Mouse (Mus musculus): Measurements from ENCODE around the gene Abcc6.
A peak's percentile ranks its signal among the peaks of the same experiment; 100 is the strongest.

Gene Abcc6

DNA sequence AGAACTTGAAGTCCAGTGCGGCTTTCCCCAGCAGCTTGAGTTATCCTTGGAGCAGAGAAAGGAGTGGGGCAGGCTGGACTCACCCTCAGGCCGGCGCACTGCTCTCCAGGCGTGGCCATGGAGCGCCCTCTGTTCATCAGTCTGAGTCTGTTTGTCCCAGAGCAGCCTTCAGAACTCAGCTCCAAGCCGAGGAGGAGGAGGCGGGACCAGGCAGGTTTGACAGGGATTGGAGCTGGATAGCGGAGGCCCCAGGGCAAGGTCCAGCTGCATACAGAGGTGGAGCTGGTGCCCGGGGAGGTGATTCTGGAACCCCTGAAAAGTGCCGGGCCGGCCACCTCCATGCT lies at the start of gene Abcc6:
Abcc6 (minus strand) TSS at position 158 of the 344 bp plus-strand sequence.
- no peak for DNase-seq (ENCODE audit: low spot score)

DNA sequence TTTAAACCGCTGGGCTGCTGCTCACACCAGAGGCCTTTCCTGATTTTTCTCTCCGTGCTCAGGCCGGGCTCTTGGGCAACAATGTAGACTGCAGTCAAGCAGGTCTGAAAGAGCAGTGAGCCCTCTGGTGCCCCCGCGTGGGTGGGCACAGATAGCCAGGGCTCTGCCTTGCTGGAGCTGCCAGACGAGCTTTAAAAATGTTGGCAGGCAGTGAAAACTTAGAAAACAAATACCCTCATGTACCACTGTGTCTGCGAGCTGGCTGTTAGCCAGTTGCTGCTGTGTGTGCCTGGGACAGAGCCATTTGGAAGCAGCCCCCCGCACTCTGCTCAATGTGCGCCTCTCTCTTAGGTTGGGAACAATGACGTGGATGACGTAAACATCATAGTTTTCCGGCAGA lies 47.6 kb upstream of the Abcc6 start:
- DNase-seq (ENCODE audit: low spot score) = no peak

DNA sequence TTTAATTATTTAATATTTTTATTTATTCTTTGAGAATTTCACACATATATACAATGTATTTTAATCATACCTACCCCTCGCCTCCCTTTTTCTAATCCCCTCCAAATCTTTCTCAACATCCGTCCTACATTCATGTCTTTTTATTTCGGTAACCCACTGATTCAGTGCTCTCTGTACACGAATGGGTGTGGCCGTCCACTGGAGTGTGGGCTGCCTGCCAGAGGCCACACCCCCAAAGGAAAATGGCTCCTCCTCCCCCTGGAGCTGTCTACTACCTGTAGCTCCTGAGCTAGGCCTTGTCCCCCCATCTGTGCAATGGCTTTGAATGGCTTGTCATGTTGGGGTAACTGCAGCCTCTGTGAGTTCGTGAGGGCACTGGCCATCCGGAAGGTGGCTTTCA lies 46.7 kb upstream of the Abcc6 start:
- no peak for DNase-seq (ENCODE audit: low spot score)

DNA sequence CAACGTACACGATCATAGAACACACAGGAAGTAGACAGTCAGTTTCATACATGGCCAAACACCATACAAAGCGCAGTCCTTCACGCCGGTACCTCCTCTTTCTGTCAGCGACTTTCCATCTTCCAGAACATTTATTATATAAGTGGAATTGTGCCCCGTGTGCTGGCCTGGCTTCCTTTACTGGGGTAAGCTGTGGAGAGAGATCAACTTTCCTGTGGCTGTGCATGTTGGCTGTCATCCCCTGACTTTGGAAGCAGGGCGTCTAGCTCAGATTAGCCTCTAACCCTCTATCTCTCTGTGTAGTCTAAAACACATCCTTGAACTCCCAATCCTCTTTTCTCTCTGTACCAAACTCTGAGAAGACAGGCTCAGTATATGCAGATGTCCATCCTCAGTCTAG lies 38.7 kb upstream of the Abcc6 start:
- DNase-seq (ENCODE audit: low spot score) = no peak

DNA sequence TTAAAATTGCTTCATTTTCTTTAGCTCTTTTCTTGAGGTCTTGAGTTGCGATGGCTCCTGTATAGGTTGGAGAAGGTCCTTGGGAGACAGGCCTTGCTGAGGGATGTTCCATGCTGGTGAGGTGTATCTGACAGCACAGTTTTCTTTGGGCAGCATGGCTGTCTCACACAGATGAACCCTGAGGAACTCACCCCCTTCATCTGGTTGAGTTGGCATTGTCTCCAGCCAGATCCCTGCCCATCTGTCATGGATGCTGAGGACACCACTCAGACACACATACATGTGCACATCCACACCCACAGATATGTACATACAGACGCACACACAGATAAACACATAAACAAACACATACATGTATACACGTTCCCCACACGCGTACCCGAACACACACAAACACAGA lies 33.2 kb upstream of the Abcc6 start:
- no peak for DNase-seq (ENCODE audit: low spot score)

DNA sequence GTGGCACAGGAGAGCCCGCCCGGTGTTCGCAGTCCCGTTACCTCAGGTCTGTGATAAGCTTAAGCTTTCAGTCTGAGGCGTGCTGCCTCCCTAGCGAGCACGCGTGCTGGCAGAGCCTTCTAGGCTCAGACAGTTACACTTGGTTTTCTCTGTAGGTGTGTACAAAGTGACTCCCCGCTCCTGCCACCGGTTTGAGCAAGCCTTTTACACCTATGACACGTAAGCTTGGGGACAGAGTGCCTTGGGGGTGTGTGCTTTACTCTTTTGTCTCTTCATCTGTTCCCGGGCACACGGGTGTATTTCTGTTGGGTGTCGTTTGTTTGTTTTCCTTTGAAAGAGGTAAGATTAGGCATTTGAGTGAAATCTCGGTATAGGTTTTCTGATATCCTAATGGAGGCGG lies 31.5 kb upstream of the Abcc6 start:
- DNase-seq (ENCODE audit: low spot score) = no peak

DNA sequence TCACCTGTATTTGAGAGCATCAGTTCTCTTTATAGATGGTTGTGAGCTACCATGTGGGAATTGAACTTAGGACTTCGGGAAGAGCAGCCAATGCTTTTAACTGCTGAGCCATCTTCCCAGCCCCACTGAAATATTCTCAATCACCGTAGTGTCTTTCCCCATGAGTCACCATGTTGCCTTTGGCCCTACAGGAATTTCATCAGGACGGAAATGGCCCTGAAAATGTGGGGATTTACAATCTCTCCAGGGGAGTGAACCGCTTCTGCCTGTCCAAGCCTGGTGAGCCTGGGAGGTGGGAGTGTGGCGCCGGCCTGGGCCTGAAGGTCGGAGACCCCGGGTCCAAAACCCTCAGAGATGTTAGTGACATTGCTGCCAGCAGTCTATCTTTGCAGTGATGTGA lies 30.6 kb upstream of the Abcc6 start:
- no peak for DNase-seq (ENCODE audit: low spot score)

DNA sequence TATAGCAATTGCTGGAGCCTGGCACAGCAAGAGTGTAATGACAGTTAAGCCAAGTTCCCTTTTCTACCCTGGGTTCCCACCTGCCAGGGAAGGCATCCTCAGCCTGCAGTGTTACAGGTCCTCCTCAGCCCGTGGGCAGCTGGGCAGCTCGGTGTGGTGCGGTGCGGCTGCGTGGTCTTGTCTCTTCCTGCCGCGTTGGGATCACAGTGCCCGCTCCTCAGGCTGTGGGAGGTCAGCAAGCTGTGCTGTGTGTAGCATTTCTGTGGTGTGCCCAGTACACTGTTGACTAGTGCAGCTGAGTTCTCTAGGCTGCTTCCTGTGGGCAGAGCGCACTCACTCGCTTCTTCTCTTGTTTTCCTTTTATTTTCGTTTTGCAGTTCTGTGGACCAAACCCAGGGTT lies 28.8 kb upstream of the Abcc6 start:
- DNase-seq (ENCODE audit: low spot score) = no peak

DNA sequence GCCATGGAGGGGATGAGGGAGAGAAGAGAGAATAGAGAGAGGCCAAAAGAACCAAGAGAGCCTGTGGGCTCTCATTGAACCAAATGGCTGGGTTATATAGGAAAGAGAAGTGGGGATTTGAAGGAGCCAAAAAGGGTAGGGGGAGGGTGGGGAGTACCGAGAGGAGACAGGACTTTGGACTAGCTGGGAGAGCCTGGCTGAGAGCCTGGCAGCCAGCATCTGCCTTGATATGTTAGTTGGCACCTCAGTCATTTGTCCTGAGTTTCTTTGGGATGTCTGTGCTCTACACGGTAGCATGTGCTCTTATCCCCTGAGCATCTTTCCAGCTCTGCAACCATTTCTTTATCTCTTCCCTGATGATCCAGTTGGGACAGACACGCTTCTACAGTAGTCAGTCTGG lies 23.5 kb upstream of the Abcc6 start:
- no peak for DNase-seq (ENCODE audit: low spot score)

DNA sequence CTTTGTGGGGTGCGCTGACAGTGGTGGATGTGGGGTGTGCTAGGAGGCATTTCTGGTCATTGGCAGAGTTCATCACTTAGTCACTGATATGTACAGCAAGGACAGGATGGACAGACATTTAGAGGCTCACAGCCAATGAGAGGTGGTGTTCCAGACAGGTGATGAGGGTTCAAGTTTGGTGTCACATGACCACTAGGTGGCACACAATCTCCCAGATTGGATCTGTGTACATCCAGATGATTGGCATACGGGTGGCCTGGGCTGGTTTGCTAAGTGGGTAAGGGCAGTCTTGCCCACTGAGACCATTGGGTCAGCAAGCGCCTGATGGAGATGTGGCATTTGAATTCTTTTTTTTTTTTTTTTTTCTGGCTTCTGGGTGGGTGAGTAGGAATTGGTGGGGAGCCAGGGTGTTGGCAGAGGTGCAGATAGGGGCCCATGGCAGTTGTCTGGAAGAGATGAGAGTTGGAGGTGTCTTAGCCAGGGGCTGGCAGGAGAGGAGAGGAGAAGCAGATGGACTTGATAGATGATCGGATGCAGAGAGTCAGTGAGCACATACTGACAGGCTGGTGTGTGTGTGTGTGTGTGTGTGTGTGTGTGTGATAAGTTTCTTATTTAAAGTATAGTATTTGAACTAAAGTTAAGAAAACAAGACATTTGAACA lies 22.2 kb upstream of the Abcc6 start:
- DNase-seq (ENCODE audit: low spot score) = no peak

DNA sequence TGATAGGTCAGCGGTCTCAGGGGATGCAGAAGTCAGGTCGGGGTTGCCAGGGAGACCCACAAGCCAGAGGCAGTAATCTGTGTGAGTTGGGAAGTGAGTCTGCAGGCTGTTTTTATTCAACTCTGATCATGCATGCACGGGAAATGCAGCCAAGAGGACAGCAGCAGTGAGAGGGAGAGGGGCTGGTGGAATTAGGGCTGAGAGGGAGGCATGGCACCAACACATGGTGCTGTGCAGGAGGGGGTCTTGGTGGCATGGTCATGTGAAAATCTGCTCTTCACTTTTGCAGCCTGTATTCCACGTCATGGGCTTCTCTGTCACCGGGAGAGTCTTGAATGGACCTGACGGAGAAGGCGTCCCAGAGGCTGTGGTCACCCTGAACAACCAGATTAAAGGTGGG lies 19.9 kb upstream of the Abcc6 start:
- no peak for DNase-seq (ENCODE audit: low spot score)

DNA sequence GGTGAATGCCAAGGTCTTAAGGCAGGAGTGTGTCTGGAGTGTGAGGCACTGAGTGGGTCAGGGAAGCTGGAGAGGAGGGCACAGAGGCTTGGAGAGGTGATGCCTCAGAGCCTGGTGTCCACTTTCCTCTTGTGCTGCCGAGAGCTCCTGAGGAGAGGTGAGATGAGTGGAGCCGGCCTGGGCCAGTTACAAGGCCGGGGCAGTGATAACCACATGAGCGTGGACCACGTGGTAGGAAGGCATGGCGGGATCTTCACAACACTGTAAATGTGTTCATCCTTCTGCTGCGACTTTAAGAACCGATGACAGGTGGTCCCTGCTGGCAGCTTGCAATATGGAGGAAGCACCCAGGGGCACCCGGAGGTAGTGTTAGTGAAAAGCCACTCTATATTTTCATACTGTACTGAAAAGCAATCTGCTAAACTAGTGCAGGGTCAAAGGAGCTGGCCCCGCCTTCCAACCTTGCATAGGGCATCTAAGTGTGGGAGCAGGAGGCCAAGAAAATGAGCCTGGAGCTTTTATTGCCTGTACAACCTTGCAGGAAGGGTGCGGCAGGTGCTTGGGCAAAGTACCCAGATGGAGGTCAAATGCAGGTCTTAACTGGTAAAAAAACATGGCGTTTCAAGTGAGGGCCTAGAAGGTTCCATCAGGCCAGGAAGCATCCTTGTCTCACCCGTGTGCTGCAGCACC lies 17.9 kb upstream of the Abcc6 start:
- DNase-seq (ENCODE audit: low spot score) = no peak

DNA sequence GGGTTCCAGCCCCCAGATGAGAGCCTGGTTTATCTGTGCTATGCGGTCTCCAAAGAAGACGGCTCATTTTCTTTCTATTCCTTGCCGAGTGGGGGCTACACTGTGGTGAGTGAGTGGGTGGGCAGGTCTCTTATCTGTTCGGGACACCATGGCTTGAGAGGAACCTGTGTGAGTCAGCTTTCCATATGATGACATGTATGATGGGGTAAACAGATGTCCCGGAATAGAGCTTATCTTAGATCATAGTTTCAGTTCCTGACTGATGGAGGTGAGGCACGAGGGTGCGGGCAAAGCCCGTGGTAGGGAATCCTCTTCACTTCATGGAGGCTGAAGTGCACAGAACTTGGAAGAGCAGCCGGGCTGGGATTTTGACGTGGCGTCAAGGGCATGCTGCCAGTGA lies 15.8 kb upstream of the Abcc6 start:
- DNase-seq (ENCODE audit: low spot score) = no peak

DNA sequence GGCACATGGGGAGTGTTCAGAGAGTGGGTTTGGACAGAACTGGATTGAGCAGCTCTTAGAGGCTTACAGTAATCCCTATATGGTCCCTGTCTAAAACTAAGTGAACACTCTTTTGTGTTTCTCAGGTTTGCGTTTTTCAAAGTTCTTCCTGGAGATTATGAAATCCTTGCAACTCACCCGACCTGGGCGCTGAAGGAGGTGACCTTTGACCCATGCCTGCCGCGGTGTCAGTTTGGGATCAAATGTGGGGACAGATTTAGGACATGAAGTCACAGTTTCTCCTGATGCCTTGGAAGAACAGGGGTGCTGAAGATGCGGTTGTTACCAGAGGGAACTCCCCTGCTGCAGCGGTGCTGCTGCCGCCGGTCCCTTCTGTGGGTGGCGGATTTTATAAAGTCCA lies 14.0 kb upstream of the Abcc6 start:
- no peak for DNase-seq (ENCODE audit: low spot score)

DNA sequence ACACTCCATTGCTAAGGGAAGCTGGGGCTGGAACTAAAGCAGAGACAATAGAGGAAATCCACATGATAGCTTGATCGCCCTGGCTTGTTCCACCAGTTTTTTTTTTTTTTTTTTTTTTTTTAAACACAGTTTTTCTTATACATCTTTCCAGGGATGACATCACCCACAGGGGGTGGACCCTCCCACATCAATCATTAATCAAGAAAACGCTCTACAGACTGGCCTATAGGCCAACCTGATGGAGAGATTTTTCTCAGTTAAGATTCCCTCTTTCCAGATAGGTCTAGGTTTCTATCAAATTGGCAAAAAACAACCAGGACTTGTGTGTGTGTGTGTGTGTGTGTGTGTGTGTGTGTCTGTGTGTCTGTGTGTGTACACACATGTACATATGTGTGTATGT lies 9.8 kb upstream of the Abcc6 start:
- no peak for DNase-seq (ENCODE audit: low spot score)

DNA sequence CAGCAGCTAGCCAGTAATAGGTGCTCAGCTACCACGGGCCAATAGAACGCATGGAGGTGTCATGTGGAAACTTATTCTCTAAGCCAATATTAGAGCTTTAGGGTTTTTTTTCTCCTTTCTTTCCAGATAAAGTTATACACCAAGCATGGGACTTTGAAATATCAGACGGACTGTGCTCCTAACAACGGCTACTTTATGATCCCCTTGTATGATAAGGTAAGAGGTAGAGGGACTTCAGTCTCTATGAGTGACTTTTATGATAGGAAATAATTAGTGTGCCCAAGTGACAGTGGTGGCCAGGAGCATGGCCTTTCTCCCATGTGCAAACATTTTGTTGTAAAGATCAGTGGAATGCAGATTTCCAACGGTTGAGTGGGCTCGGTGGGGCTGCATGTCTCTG lies 7.3 kb upstream of the Abcc6 start:
- no peak for DNase-seq (ENCODE audit: low spot score)

DNA sequence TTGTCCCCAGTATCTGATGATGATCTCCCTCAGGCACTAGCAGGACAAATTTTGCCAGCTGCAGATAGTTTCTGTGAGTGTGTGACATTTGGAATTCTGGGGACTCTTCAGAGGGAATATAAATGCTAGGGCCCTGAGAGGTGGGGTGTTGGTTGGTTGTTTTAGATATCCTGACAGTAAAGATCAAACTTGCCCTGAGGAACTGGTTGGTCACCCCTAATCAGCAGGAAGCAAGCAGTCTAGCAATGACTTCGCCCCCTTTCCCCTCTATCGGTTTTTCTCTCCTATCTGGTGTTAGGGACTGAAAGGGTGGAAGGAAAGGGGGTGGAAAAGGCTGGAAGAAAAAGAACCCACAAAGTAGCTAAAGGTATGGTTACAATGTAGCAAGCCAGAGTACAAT lies 5.4 kb upstream of the Abcc6 start:
- DNase-seq (ENCODE audit: low spot score) = no peak

DNA sequence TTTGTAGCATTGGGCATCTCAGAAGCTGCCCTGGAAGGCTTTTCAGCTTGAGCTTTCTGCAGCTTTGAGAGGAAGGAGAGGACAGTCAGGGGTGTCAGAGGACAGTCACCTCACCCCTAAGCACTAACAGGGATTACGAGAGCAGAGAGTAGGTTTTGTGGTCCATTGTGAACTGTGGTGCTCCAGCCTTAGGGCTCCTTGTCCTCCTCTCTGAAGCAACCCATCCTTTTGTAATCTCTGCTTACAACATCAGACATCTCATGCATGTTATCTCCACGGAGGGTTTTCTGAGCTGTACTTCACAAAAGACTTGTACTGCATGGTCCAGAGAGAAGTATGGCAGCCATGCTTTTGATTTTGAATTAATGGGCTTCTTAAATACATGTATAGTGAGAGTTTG lies 4.9 kb upstream of the Abcc6 start:
- DNase-seq (ENCODE audit: low spot score) = no peak

DNA sequence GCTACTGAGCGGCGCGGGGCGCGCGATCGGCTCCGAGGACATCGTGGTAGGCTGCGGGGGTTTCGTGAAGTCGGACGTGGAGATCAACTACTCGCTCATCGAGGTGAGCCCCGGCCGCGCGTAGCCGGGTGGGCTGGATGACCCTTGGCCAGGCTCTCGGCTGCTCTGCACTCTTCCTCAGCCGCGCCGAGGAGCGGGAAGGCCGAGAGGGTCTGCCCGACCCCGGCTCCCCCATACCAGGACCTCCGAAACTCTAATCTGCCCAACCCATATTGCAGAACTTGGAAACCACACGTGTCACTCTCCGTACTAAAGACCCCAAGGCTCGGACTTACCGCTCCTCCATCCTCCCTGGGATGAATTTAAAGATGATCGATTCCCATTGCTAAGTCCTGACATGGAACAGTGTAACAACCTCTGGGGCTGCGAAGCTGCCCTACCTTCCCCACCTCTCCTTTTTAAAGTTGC lies 3.8 kb upstream of the Abcc6 start:
- DNase-seq (ENCODE audit: low spot score) = no peak

DNA sequence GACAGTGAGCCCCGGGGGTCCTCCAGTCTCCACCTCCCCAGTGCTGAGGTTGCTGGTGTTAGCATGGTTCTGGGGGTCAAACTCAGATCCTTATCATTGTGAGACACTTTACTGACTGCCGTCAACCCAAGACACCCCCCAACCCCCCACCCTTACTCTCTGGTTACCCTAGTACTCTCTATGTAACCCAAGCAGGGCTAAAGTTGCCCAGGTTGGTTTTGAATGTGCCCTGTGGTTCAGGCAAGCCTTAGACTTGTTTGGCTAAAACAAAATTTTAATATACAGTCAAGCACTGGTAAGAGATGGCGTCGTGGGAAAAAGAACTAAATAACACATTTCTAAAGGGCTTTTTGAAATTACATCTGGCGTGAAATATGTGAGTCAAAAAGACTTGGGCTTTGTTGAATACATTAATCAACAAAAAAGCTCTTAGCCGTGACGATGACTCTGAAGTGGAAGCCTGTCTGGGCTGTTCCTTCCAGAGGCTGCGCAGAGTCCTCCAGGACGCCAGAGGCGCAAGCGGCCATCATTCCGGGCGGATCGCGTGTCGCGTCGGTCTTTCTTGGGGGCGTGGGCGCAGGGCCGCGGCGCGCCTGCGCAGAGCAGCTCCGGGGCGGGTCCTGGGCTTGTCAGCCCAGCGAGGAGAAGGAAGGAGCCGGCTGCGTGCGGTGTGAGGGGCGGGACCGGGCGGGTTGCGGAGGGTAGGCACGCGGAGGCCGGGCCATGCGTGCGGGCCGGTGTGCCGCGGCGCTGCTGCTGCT lies 3.2 kb upstream of the Abcc6 start, which contains the start of gene Nomo1:
Nomo1 (plus strand) TSS at position 590 of the 761 bp plus-strand sequence.
- peak; percentile 94 for DNase-seq (ENCODE audit: low spot score)

DNA sequence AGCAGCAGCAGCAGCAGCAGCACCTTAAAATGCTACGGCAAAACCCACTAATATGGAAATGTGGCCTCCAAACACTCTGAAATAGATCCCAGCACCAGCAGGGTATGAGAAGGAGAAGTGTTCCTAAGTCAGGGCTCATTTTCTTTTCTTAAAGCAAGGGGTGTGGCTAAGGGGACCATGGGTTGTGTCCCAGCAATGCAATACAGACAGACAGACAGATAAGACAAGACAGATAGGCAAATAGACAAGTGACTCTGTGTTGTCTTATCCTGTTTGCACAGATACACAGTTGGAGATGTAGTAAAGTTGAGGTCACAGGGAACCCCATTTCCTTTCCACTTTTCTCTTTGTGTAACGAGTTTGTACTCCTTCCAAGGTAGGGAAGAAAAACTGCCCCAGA lies 973 bp upstream of the Abcc6 start:
- DNase-seq (ENCODE audit: low spot score) = no peak

DNA sequence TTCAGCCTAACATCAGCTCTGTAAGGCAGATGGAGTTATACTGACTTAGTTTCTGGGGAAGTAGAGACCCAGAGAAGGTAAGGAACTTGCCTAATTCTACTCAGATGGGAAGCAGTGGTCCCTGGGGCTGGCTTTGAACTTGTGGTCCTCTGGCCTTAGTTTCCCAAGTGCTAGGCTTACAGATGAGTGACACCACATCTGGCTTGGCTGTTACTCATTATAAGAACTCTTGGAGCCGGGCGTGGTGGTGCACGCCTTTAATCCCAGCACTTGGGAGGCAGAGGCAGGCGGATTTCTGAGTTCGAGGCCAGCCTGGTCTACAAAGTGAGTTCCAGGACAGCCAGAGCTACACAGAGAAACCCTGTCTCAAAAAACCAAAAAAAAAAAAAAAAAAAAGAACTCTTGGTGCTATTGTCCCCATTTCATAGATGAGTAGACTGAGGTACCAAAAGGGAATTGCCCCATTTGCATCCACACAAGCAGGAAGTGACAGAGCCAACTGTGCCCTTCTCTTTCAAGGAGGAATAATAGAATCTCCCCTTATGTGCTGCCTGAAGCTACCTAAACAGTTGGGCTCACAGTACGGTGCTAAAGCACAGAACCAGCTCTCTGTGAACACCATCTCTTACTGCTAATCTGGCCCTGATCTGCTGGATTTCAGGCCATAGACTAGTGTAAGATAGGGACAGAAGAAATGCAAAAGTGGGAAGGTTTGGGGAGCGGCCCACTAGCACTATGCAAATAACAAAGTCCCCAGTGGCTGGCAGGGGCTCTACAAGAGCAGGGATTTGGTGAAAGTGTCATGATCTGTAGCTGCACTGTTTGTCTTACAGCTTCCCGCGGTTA lies 580 bp downstream of the Abcc6 start:
- DNase-seq (ENCODE audit: low spot score) = no peak
